Mouse (Mus musculus) thymus, adult 2 months (tissue): ENCODE measurements around the gene Trim72.

Experiments used
- CTCF ChIP-seq: fragments of 200-500 bp; IDR thresholded peaks from 2 replicates; pipeline ENCODE4 v1.5.1; 2012; ENCODE audit warnings: mild to moderate bottlenecking, control low read depth, low read length, moderate library complexity, borderline replicate concordance; ENCODE audit not compliant: control insufficient read depth, poor library complexity, insufficient read depth; ENCODE audit errors: extremely low read depth
- POLR2A ChIP-seq: fragments of 200-500 bp; IDR thresholded peaks from 2 replicates; pipeline ENCODE4 v1.6.1; 2012; ENCODE audit warnings: mild to moderate bottlenecking, low read length, control low read depth, moderate library complexity; ENCODE audit not compliant: control insufficient read depth, poor library complexity, insufficient read depth; ENCODE audit errors: extremely low read depth

DNA sequence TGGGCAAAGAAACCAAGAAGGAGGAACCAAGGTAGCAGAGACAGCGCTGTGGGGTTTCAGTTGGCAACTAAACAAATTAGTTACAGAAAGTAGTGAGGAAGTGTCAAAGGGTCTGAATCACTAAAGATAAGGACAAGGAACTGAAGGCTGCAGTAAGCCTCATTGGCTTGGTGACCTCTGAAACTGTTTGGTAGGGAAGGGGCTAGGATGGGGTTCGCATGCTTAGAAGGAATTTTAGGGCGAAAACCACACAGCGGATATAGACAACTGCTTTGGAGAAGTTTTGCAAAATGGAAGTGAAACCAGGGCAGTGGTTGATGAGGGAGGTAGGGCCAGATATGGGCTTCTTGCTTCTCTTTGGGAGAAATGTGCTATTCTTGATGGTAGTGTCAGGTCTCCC lies 45.1 kb downstream of the Trim72 start:
- TF ChIP-seq CTCF, result no peak
- TF ChIP-seq POLR2A, result no peak
